Mouse (Mus musculus): ENCODE results near the gene Stim2.

GRCm38 (mm10) chr5:54071705-54072104, 73.4 kb downstream of the Stim2 start:
- TF ChIP-seq CTCF (IDR thresholded peaks at IDR 0.05; ENCODE audit: borderline replicate concordance, extremely low read depth, insufficient read depth, insufficient read length) (no peak), POLR2A (IDR thresholded peaks at IDR 0.05; ENCODE audit: borderline replicate concordance, extremely low read depth, insufficient read depth, insufficient read length, poor library complexity, severe bottlenecking) (no peak)

Measured in brain, embryonic 14.5 days (tissue).